Mouse (Mus musculus): ENCODE measurements around the gene Sympk. TPM values are rescaled to one million over a fixed set of nuclear protein-coding genes. Genes with fewer than 3 reads are reported as not detected.

The Sympk gene
- polyA plus RNA-seq (2012; ENCODE audit: insufficient read depth, insufficient read length, low replicate concordance, missing spikeins) = not detected in 2 replicates

GRCm38 (mm10) chr7:19024096-19024506 is at the start of gene Sympk:
Gene Sympk (plus strand): TSS chr7:19024377.
- peaks cover 4% of the 10 kb centered on the region; the same call in 1 of the 2 replicates for H3K4me1 ChIP-seq (ENCODE audit: control insufficient read depth, insufficient read depth, low read length)
- peak within 1 kb of the TSS; percentile 85 for H3K4me3 ChIP-seq (ENCODE audit: insufficient read depth, low read depth, low read length)
- 2% methylated on average over 49 of the region's 50 CpGs for WGBS
- TF ChIP-seq POLR2A (IDR thresholded peaks at IDR 0.05; ENCODE audit: insufficient read depth, low read depth, low read length) = peak; percentile 47; the same call in 1 of the 2 replicates
- TF ChIP-seq CTCF (IDR thresholded peaks at IDR 0.05; ENCODE audit: insufficient read depth, low read depth, low read length) = no peak
- no peak within 1 kb of the TSS for H3K27ac ChIP-seq (ENCODE audit: insufficient read depth, low read depth, low read length)

GRCm38 (mm10) chr7:18978381-18978780 is 45.8 kb upstream of the Sympk start:
- 69% methylated on average over 9 of the region's 9 CpGs for WGBS
- H3K4me3 ChIP-seq (ENCODE audit: insufficient read depth, low read depth, low read length) = no peak overlapping the region

GRCm38 (mm10) chr7:18986503-18986902 is 37.7 kb upstream of the Sympk start:
- 64% methylated on average over 2 of the region's 2 CpGs for WGBS
- H3K4me1 ChIP-seq (ENCODE audit: control insufficient read depth, insufficient read depth, low read length) = peaks cover 3% of the 10 kb centered on the region; the same call in 1 of the 2 replicates
- no peak overlapping the region for H3K4me3 ChIP-seq (ENCODE audit: insufficient read depth, low read depth, low read length)

More at GRCm38 (mm10) chr7:18978381-18978780, 45.8 kb upstream of the Sympk start:
- no peaks in the 10 kb centered on the region for H3K4me1 ChIP-seq (ENCODE audit: control insufficient read depth, insufficient read depth, low read length)
- TF ChIP-seq CTCF (IDR thresholded peaks at IDR 0.05; ENCODE audit: insufficient read depth, low read depth, low read length) = no peak
- H3K27ac ChIP-seq (ENCODE audit: insufficient read depth, low read depth, low read length) = no peak overlapping the region

GRCm38 (mm10) chr7:18987100-18987499 is 37.1 kb upstream of the Sympk start, which contains the start of gene Nanos2:
Gene Nanos2 (plus strand): TSS chr7:18987400.
- Histone ChIP-seq H3K27ac (ENCODE audit: insufficient read depth, low read depth, low read length) (no peak within 1 kb of the TSS), H3K4me3 (ENCODE audit: insufficient read depth, low read depth, low read length) (no peak within 1 kb of the TSS), H3K4me1 (ENCODE audit: control insufficient read depth, insufficient read depth, low read length) (peaks cover 5% of the 10 kb centered on the region)
- 59% methylated on average over 2 of the region's 2 CpGs for WGBS
- TF ChIP-seq POLR2A (IDR thresholded peaks at IDR 0.05; ENCODE audit: insufficient read depth, low read depth, low read length) (no peak), CTCF (IDR thresholded peaks at IDR 0.05; ENCODE audit: insufficient read depth, low read depth, low read length) (no peak)

More at GRCm38 (mm10) chr7:18986503-18986902, 37.7 kb upstream of the Sympk start:
- H3K27ac ChIP-seq (ENCODE audit: insufficient read depth, low read depth, low read length) = no peak overlapping the region
- no peak for TF ChIP-seq POLR2A (IDR thresholded peaks at IDR 0.05; ENCODE audit: insufficient read depth, low read depth, low read length)
- TF ChIP-seq CTCF (IDR thresholded peaks at IDR 0.05; ENCODE audit: insufficient read depth, low read depth, low read length) = no peak

GRCm38 (mm10) chr7:18987747-18988146 is 36.4 kb upstream of the Sympk start:
- no peak overlapping the region for H3K27ac ChIP-seq (ENCODE audit: insufficient read depth, low read depth, low read length)
- TF ChIP-seq POLR2A (IDR thresholded peaks at IDR 0.05; ENCODE audit: insufficient read depth, low read depth, low read length) = no peak
- TF ChIP-seq CTCF (IDR thresholded peaks at IDR 0.05; ENCODE audit: insufficient read depth, low read depth, low read length) = no peak
- WGBS = 81% methylated on average over 13 of the region's 13 CpGs
- H3K4me1 ChIP-seq (ENCODE audit: control insufficient read depth, insufficient read depth, low read length) = peaks cover 11% of the 10 kb centered on the region
- no peak overlapping the region for H3K4me3 ChIP-seq (ENCODE audit: insufficient read depth, low read depth, low read length)

GRCm38 (mm10) chr7:18988780-18989179 is 35.4 kb upstream of the Sympk start:
- H3K4me1 ChIP-seq (ENCODE audit: control insufficient read depth, insufficient read depth, low read length) = peaks cover 18% of the 10 kb centered on the region
- no peak overlapping the region for H3K27ac ChIP-seq (ENCODE audit: insufficient read depth, low read depth, low read length)
- WGBS = 72% methylated on average over 6 of the region's 6 CpGs
- TF ChIP-seq CTCF (IDR thresholded peaks at IDR 0.05; ENCODE audit: insufficient read depth, low read depth, low read length) = no peak
- TF ChIP-seq POLR2A (IDR thresholded peaks at IDR 0.05; ENCODE audit: insufficient read depth, low read depth, low read length) = no peak
- H3K4me3 ChIP-seq (ENCODE audit: insufficient read depth, low read depth, low read length) = no peak overlapping the region

GRCm38 (mm10) chr7:18989995-18990394 is 34.2 kb upstream of the Sympk start:
- 2% methylated on average over 5 of the region's 5 CpGs for WGBS
- Histone ChIP-seq H3K4me1 (ENCODE audit: control insufficient read depth, insufficient read depth, low read length) (peaks cover 23% of the 10 kb centered on the region), H3K4me3 (ENCODE audit: insufficient read depth, low read depth, low read length) (peak overlapping the region; percentile 56), H3K27ac (ENCODE audit: insufficient read depth, low read depth, low read length) (peak overlapping the region; percentile 98)
- no peak for TF ChIP-seq CTCF (IDR thresholded peaks at IDR 0.05; ENCODE audit: insufficient read depth, low read depth, low read length)
- TF ChIP-seq POLR2A (IDR thresholded peaks at IDR 0.05; ENCODE audit: insufficient read depth, low read depth, low read length) = no peak

GRCm38 (mm10) chr7:18990601-18991295 is 33.4 kb upstream of the Sympk start, which contains the start of gene Mypop:
Gene Mypop (plus strand): TSS chr7:18991245.
- under 1% methylated on average over 37 of the region's 37 CpGs for WGBS
- no peak for TF ChIP-seq CTCF (IDR thresholded peaks at IDR 0.05; ENCODE audit: insufficient read depth, low read depth, low read length)
- peak; percentile 48 for TF ChIP-seq POLR2A (IDR thresholded peaks at IDR 0.05; ENCODE audit: insufficient read depth, low read depth, low read length)

GRCm38 (mm10) chr7:18991660-18992293 is 32.4 kb upstream of the Sympk start:
- Histone ChIP-seq H3K4me3 (ENCODE audit: insufficient read depth, low read depth, low read length) (peak overlapping the region; percentile 89), H3K27ac (ENCODE audit: insufficient read depth, low read depth, low read length) (peak overlapping the region; percentile 89), H3K4me1 (ENCODE audit: control insufficient read depth, insufficient read depth, low read length) (peaks cover 27% of the 10 kb centered on the region)
- under 1% methylated on average over 59 of the region's 59 CpGs for WGBS
- TF ChIP-seq CTCF (IDR thresholded peaks at IDR 0.05; ENCODE audit: insufficient read depth, low read depth, low read length) (no peak), POLR2A (IDR thresholded peaks at IDR 0.05; ENCODE audit: insufficient read depth, low read depth, low read length) (no peak)

More at GRCm38 (mm10) chr7:18990601-18991295, 33.4 kb upstream of the Sympk start, which contains the start of gene Mypop:
- Histone ChIP-seq H3K4me3 (ENCODE audit: insufficient read depth, low read depth, low read length) (peak within 1 kb of the TSS; percentile 89), H3K4me1 (ENCODE audit: control insufficient read depth, insufficient read depth, low read length) (peaks cover 27% of the 10 kb centered on the region), H3K27ac (ENCODE audit: insufficient read depth, low read depth, low read length) (peak within 1 kb of the TSS; percentile 98)

All from olfactory bulb, adult 2 months (tissue).